Mouse (Mus musculus): ENCODE measurements around the gene Lypd6. TPM values are rescaled to one million over a fixed set of nuclear protein-coding genes. Genes with fewer than 3 reads are reported as not detected.

Lypd6 gene
- total RNA-seq, 4 experiments from 2014 or later, result 14.9 to 19.1 (median 16.2) TPM

- no peak for DNase-seq (ENCODE audit: low spot score in 2 of 2)
These were observed 40.6 kb downstream of the Lypd6 start for GRCm38 (mm10) chr2:50106879-50107278.

DNA sequence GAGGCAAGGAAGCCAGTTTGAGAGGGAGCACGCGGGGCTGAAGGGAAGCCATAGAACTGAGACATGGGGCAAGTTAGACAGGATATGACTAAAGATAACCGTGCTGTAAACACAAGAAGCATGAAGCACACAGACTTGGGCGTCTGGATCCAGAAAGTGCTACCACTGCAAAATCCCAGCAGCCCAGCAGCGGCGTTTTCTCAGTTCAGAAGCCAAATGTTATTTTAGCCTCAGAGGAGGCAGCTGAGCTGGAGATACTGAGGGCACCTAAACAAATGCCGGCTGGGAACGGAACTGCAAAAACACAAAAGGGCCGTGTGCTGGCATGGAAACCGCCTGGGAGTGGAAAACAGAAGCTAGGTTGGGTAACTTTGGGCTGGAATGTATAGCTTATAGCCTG lies 43.9 kb downstream of the Lypd6 start:
- no peak for DNase-seq (ENCODE audit: low spot score in 2 of 2)

DNA sequence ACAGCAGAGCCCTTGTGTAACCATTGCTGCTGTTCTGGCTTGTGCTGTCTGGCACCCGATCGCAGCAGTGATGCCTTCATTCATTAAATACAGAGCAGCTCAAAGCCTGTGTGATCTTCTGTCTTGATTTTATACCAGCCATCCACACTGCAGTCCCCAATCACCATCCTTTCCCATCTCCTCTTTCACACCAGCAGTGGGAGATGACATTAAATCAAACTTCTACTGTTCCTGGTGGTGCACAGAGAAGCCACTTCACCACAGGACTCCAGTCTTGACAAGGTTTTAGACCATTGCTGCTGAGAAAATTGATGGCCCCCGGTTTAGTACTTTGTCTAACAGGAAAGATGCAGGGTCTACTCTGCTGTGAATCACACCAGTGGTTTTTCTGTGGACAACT lies 44.9 kb downstream of the Lypd6 start:
- no peak for DNase-seq (ENCODE audit: low spot score in 2 of 2)

- no peak for DNase-seq (ENCODE audit: low spot score in 2 of 2)
These were observed 45.4 kb downstream of the Lypd6 start for GRCm38 (mm10) chr2:50111609-50112008.

DNA sequence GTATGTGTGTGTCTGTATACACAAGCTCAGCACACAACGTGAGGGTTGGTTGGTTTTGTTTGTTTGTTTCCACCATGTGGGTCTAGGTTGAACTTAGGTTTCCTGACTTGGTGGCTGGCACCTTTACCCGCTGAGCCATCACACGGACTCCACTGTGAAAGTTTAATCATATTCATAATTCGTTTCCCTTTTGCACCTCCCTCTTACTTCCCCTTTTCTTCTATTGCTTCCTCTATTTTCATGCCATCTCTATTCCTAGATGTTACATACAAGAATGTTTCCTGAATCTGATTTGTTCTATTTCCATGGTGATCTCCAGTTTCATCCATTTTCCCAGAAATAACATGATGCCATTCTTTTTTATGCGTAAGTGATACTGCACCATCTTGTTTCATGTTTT lies 46.2 kb downstream of the Lypd6 start:
- no peak for DNase-seq (ENCODE audit: low spot score in 2 of 2)

GRCm38 (mm10) chr2:50119101-50119500 lies 52.9 kb downstream of the Lypd6 start:
- no peak for DNase-seq (ENCODE audit: low spot score in 2 of 2)

- DNase-seq (ENCODE audit: low spot score in 2 of 2), result no peak
These were observed 54.6 kb downstream of the Lypd6 start for GRCm38 (mm10) chr2:50120839-50121238.

- no peak for DNase-seq (ENCODE audit: low spot score in 2 of 2)
These were observed 57.1 kb downstream of the Lypd6 start for GRCm38 (mm10) chr2:50123376-50123775.

DNA sequence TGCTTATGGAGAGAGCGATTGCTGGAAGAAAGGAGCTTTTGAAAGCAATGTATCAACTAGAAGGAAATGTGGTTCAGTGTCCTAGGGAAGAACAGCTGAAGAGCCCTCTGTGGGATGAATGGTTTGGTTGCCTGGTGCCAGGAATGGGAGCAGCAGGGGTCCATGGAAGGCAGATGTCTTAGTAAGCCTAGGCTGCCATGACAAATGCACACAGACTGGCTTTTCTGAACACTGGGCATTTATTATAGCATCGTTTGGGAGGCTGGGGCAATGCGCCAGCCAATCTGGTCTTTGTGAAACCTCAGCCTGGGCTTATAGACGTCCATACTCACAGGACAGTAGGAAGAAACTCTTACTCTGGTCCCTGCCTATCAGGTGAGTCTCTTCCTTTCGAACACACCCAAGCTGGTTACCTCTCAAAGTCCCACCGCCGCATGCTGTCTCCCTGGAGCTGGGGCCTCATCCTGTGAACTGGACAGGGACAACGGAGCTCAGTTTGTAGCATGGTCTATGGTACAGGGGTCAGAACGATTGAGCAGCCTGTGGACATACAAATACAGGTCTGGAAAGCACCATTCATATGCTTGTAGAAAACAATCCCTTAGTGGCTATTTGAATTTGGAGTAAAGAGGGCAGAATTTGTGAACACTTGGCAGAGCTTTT lies 61.4 kb downstream of the Lypd6 start:
- no peak for DNase-seq (ENCODE audit: low spot score in 2 of 2)

- no peak for DNase-seq (ENCODE audit: low spot score in 2 of 2)
These were observed 62.4 kb downstream of the Lypd6 start for GRCm38 (mm10) chr2:50128322-50129277.

- no peak for DNase-seq (ENCODE audit: low spot score in 2 of 2)
These were observed 64.4 kb downstream of the Lypd6 start for GRCm38 (mm10) chr2:50130674-50131073.

GRCm38 (mm10) chr2:50143672-50144071 lies 77.4 kb downstream of the Lypd6 start:
- no peak for DNase-seq (ENCODE audit: low spot score in 2 of 2)

GRCm38 (mm10) chr2:50147308-50147707 lies 81.1 kb downstream of the Lypd6 start:
- DNase-seq (ENCODE audit: low spot score in 2 of 2), result no peak

- DNase-seq (ENCODE audit: low spot score in 2 of 2), result no peak
These were observed 83.3 kb downstream of the Lypd6 start for GRCm38 (mm10) chr2:50149257-50150202.

DNA sequence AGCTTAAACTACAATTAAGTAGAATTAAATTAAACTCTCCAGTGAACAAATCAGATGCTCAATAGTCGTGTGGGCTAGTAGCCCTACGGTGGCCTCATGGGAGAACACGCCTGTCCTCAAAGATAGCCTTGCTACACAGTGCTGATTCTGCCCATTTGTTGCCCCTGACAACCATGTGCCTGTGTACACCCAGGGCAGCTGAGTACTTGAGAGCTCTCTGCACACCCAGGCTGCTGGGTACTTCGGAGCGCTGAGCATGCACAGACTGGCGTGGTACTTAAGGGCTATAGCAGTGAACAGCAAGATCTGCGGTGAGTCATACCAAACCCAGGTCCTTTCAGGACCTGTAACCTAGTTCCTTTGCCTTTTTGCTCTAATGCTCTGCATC lies 84.0 kb downstream of the Lypd6 start:
- DNase-seq (ENCODE audit: low spot score in 2 of 2), result no peak

GRCm38 (mm10) chr2:50150816-50151215 lies 84.6 kb downstream of the Lypd6 start:
- no peak for DNase-seq (ENCODE audit: low spot score in 2 of 2)

GRCm38 (mm10) chr2:50151401-50151800 lies 85.2 kb downstream of the Lypd6 start:
- no peak for DNase-seq (ENCODE audit: low spot score in 2 of 2)

DNA sequence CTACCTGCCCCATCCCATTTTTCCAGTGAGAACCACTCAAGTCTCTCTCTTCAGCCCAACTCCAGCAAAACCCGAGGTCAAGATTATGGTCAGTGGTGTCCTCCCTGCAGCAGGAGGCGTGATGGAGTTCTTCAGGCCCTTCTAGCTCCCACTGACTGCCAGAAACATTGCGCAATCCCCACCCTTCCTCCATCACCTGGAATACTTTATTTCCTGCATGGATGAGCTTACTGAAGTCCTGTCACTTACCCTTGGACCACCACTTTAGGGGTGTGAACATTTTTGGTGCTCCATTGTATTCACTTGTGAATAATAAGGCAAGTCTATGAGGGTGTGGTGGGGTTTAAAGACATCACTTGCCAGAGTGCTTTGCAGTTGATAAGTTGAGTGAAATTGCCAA lies 85.7 kb downstream of the Lypd6 start:
- DNase-seq (ENCODE audit: low spot score in 2 of 2), result no peak

- DNase-seq (ENCODE audit: low spot score in 2 of 2), result no peak
These were observed 89.8 kb downstream of the Lypd6 start for GRCm38 (mm10) chr2:50156009-50156408.

- DNase-seq (ENCODE audit: low spot score in 2 of 2), result no peak
These were observed 93.8 kb downstream of the Lypd6 start for GRCm38 (mm10) chr2:50160069-50160468.

DNA sequence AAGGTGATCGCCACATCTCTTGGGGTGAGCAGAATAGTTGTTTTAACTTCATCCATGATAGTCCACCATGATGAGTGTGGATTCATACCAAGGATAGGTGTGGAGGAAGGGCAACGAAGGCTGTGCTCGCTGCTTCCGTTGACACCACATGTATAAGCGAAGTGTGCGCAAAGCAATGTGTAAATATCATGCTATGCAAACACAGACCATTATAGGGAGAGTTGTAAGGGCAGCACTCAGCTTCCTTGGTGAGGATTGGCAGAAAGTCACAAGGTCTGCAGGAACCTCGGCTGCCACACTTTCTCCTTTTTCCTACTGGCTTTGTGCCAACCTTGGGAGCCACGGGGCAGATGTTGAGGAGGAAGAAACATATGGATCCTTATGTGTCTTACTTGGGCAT lies 97.4 kb downstream of the Lypd6 start:
- DNase-seq (ENCODE audit: low spot score in 2 of 2), result no peak

- no peak for DNase-seq (ENCODE audit: low spot score in 2 of 2)
These were observed 99.0 kb downstream of the Lypd6 start for GRCm38 (mm10) chr2:50165277-50165676.
